Mouse (Mus musculus) heart, embryonic 14.5 days (tissue): ENCODE data around the gene Hoxa13. TPM values are rescaled to one million over a fixed set of nuclear protein-coding genes. Genes with fewer than 3 reads are reported as not detected.

Experiments
- ATAC-seq: fragments of 200-750 bp; cut with Nextera tagmentation; 2 replicates; pipeline ENCODE4 v1.8.0; 2017; ENCODE audit warnings: low read depth, moderate TSS enrichment; ENCODE audit not compliant: insufficient number of reproducible peaks, insufficient read depth, low FRiP score
- H3K27ac ChIP-seq, 2 experiments: fragments of 200-500 bp in 1 of 2; fragments of 300-500 bp in 1 of 2; sonication (generic) in 1 of 2; replicated peaks in 1 of 2; 2 replicates each; pipeline ENCODE4 v1.5.1; 2012 to 2014; ENCODE audit warnings: low read depth in 2 of 2, low read length in 2 of 2, control low read depth in 1 of 2, mild to moderate bottlenecking in 1 of 2, mixed read lengths in 1 of 2; ENCODE audit not compliant: control insufficient read depth in 1 of 2, insufficient read depth in 1 of 2
- H3K27me3 ChIP-seq: fragments of 300-500 bp; sonication (generic); 2 replicates; pipeline ENCODE4 v1.6.1; 2014; ENCODE audit warnings: mild to moderate bottlenecking, low read length, control low read depth; ENCODE audit not compliant: control insufficient read depth, insufficient read depth
- H3K36me3 ChIP-seq: fragments of 300-500 bp; sonication (generic); 2 replicates; pipeline ENCODE4 v1.6.1; 2014; ENCODE audit warnings: mild to moderate bottlenecking, control low read depth, low read length, mixed read lengths; ENCODE audit not compliant: control insufficient read depth, insufficient read depth
- H3K4me1 ChIP-seq, 2 experiments: fragments of 200-500 bp in 1 of 2; fragments of 300-500 bp in 1 of 2; sonication (generic) in 1 of 2; 2 replicates each; pipeline ENCODE4 v1.6.1; 2012 to 2014; ENCODE audit warnings: low read length in 2 of 2, control low read depth in 1 of 2, mixed read lengths in 1 of 2; ENCODE audit not compliant: control insufficient read depth in 2 of 2, insufficient read depth in 2 of 2
- H3K4me2 ChIP-seq: fragments of 300-500 bp; sonication (generic); 2 replicates; pipeline ENCODE4 v1.6.1; 2014; ENCODE audit warnings: mild to moderate bottlenecking, low read length
- H3K4me3 ChIP-seq, 2 experiments: fragments of 200-500 bp in 1 of 2; fragments of 300-500 bp in 1 of 2; sonication (generic) in 1 of 2; 2 replicates each; pipeline ENCODE4 v1.5.1; 2012 to 2014; ENCODE audit warnings: low read length in 2 of 2, mild to moderate bottlenecking in 2 of 2, control low read depth in 1 of 2, low read depth in 1 of 2, moderate library complexity in 1 of 2; ENCODE audit not compliant: control insufficient read depth in 1 of 2, insufficient read depth in 1 of 2
- H3K9ac ChIP-seq: fragments of 300-500 bp; sonication (generic); 2 replicates; pipeline ENCODE4 v1.6.1; 2014; ENCODE audit warnings: mild to moderate bottlenecking, low read length
- H3K9me3 ChIP-seq: fragments of 300-500 bp; sonication (generic); 2 replicates; pipeline ENCODE4 v1.6.1; 2016; ENCODE audit warnings: low read length, control low read depth; ENCODE audit not compliant: control insufficient read depth
- WGBS: fragments of 180-500 bp; shearing (Covaris S2); extraction: QIAGEN DNeasy Blood & Tissue Kit; methylation state at CpG from one replicate; pipeline ENCODE4 v1.1.7; 2014; 5-methylcytosine and 5-hydroxymethylcytosine counted together
- polyA plus RNA-seq: library from polyadenylated mRNA; unstranded; fragments of >200 nt; fragmentation: Nextera tagmentation; extraction: Ambion mirVana; gene quantifications from 2 replicates; pipeline ENCODE4 v1.2.1, GENCODE M21; 2014

The Hoxa13 gene
- polyA plus RNA-seq, 1 experiment from 2014 or later, result not detected

- H3K4me1 ChIP-seq, result 0 out of 4 replicates have a peak, but pooled peaks cover 0 to 2% of the 10 kb centered on the region in 2 experiments
- H3K27me3 ChIP-seq, result peaks cover 93% of the 10 kb centered on the region
- H3K9ac ChIP-seq, result no peak overlapping the region
- H3K4me2 ChIP-seq, result no peak overlapping the region
- no peak for ATAC-seq
- no peaks in the 10 kb centered on the region for H3K9me3 ChIP-seq
- H3K36me3 ChIP-seq, result no peaks in the 10 kb centered on the region
- 1% methylated on average over 59 of the region's 59 CpGs for WGBS
- H3K4me3 ChIP-seq, result peak overlapping the region in 1 of 2 experiments; percentile 16; a peak in 2 of 4 replicates
- no peak overlapping the region for H3K27ac ChIP-seq
Observed at GRCm38 (mm10) chr6:52253511-52254500, 6.9 kb downstream of the Hoxa13 start.

- H3K9ac ChIP-seq, result no peak overlapping the region
- 0 out of 4 replicates have a peak, but pooled peaks cover 0 to 2% of the 10 kb centered on the region in 2 experiments for H3K4me1 ChIP-seq
- peak overlapping the region in 1 of 2 experiments; percentile 16; a peak in 2 of 4 replicates for H3K4me3 ChIP-seq
- H3K9me3 ChIP-seq, result no peaks in the 10 kb centered on the region
- H3K27ac ChIP-seq, result no peak overlapping the region
- H3K27me3 ChIP-seq, result peaks cover 93% of the 10 kb centered on the region
- no peak for ATAC-seq
- H3K4me2 ChIP-seq, result no peak overlapping the region
- 1% methylated on average over 35 of the region's 35 CpGs for WGBS
- H3K36me3 ChIP-seq, result no peaks in the 10 kb centered on the region
Observed at GRCm38 (mm10) chr6:52252775-52253376, 7.8 kb downstream of the Hoxa13 start.

DNA sequence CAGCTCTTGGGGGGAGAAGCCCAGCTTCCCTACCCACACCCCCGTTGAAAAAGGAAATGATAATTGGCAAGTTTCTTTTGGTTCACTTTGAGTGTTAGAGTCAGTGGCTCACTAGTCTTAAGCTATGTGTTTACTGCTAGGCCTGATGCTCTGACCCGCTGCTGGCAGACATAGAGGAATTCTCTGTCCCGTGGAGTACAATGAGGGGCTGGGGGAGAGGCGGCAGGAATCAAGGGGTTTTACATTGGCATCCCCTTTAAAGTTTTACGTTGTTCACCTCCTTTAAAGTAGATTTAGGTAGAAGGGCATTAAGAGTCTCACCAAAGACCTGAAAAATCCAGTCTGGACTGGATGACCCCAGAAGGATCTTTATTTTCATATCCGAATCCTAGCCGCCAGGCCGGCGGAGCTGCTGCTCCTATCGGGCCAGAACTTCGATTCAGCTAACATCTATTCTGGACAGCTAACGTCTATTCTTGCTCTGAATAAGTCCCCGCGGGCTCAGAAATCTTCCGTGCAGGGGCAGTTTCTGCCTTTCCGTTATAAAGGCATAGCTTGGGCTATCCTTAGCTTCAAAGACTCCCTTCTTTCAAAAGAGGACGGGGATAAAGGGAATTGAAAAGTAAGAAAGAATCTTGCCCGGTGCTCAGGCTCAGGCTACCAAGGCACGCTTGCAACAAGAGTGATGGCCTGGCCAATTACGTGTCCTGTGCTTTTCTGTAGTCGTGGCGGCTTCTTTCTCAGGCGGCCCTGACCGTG, 8.5 kb downstream of the Hoxa13 start:
- Histone ChIP-seq H3K4me3 (no peak overlapping the region), H3K27me3 (peaks cover 93% of the 10 kb centered on the region), H3K36me3 (no peaks in the 10 kb centered on the region), H3K9ac (no peak overlapping the region), H3K9me3 (no peaks in the 10 kb centered on the region), H3K27ac (no peak overlapping the region), H3K4me1 (0 out of 4 replicates have a peak, but pooled peaks cover 0 to 2% of the 10 kb centered on the region in 2 experiments), H3K4me2 (no peak overlapping the region)
- 4% methylated on average over 24 of the region's 24 CpGs for WGBS
- no peak for ATAC-seq

- Histone ChIP-seq H3K4me3 (no peak overlapping the region), H3K4me1 (peaks cover 0 to 2% of the 10 kb centered on the region in 2 experiments; a peak in 1 of 4 replicates), H3K9ac (no peak overlapping the region), H3K27me3 (peaks cover 95% of the 10 kb centered on the region), H3K36me3 (no peaks in the 10 kb centered on the region), H3K4me2 (no peak overlapping the region), H3K27ac (no peak overlapping the region), H3K9me3 (no peaks in the 10 kb centered on the region)
- 11% methylated on average over 7 of the region's 7 CpGs for WGBS
- ATAC-seq, result no peak
Observed at GRCm38 (mm10) chr6:52251177-52251879, 9.4 kb downstream of the Hoxa13 start.

DNA sequence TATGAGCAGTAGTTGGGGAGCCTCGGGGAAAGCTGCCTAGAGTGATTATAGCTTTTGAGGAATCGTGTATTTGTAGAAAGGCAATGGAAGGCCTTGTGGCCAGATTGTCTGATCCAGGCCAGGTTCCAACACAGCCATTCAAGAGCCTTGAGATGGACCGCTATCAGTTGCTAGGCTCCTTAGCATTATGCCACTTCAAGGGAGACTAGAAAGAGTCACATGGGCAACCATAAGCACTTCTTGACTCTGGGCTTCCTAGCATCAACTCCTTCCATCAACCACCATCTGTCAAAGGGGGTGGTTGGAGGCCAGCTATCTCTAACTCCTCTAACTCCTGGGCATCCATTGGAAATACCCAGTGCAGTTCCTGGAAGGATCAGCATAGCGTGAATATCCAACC, 10.9 kb downstream of the Hoxa13 start:
- Histone ChIP-seq H3K27ac (no peak overlapping the region), H3K9ac (no peak overlapping the region), H3K4me3 (no peak overlapping the region), H3K4me2 (no peak overlapping the region), H3K4me1 (peaks cover 0 to 7% of the 10 kb centered on the region in 2 experiments; a peak in 2 of 4 replicates), H3K36me3 (no peaks in the 10 kb centered on the region), H3K9me3 (no peaks in the 10 kb centered on the region), H3K27me3 (peaks cover 97% of the 10 kb centered on the region)
- WGBS, result 3% methylated on average over 4 of the region's 4 CpGs
- no peak for ATAC-seq

- no peak for ATAC-seq
- Histone ChIP-seq H3K9ac (no peak overlapping the region), H3K27me3 (peaks cover 97% of the 10 kb centered on the region), H3K4me3 (0 out of 4 replicates have a peak overlapping the region, but pooled peaks of 1 of the 2 experiments have one; percentile 3), H3K27ac (no peak overlapping the region), H3K9me3 (no peaks in the 10 kb centered on the region), H3K36me3 (no peaks in the 10 kb centered on the region), H3K4me1 (peaks cover 0 to 8% of the 10 kb centered on the region in 2 experiments; a peak in 2 of 4 replicates), H3K4me2 (no peak overlapping the region)
- WGBS, result 1% methylated on average over 16 of the region's 16 CpGs
Observed at GRCm38 (mm10) chr6:52249415-52249738, 11.3 kb downstream of the Hoxa13 start.
